Mouse (Mus musculus) kidney, postnatal 0 days (tissue): ENCODE measurements around the gene Gm20388. TPM values are rescaled to one million over a fixed set of nuclear protein-coding genes. Genes with fewer than 3 reads are reported as not detected.
"Not testable (repeated sequence)": the region's sequence is repeated elsewhere in the genome, so short reads cannot be mapped to it uniquely, and the experiment has no call there.

Experiments
- ATAC-seq: fragments of 200-750 bp; cut with Nextera tagmentation; replicated peaks from 2 replicates; pipeline ENCODE4 v1.8.0; 2017; ENCODE audit warnings: low read depth, moderate number of reproducible peaks, moderate TSS enrichment, moderate library complexity; ENCODE audit not compliant: low FRiP score
- DNase-seq: peaks from one replicate; pipeline ENCODE4 v3.0.0-alpha.2; 2016; ENCODE audit warnings: low spot score
- H3K27ac ChIP-seq: fragments of 300-500 bp; sonication (generic); 2 replicates; pipeline ENCODE4 v1.5.1; 2014; ENCODE audit warnings: mild to moderate bottlenecking
- H3K27me3 ChIP-seq: fragments of 300-500 bp; sonication (generic); 2 replicates; pipeline ENCODE4 v1.6.1; 2014; ENCODE audit warnings: low read length, mixed read lengths; ENCODE audit not compliant: insufficient read depth
- H3K36me3 ChIP-seq: fragments of 300-500 bp; sonication (generic); 2 replicates; pipeline ENCODE4 v1.6.1; 2014; ENCODE audit warnings: low read length, mixed read lengths; ENCODE audit not compliant: insufficient read depth
- H3K4me1 ChIP-seq: fragments of 300-500 bp; sonication (generic); replicated peaks from 2 replicates; pipeline ENCODE4 v1.6.1; 2014; ENCODE audit warnings: antibody characterized with exemption, low read length, mixed read lengths; ENCODE audit not compliant: insufficient read depth
- H3K4me2 ChIP-seq: fragments of 300-500 bp; sonication (generic); 2 replicates; pipeline ENCODE4 v1.6.1; 2014; ENCODE audit warnings: mild to moderate bottlenecking, low read length, moderate library complexity, mixed read lengths
- H3K4me3 ChIP-seq: fragments of 300-500 bp; sonication (generic); replicated peaks from 2 replicates; pipeline ENCODE4 v1.5.1; 2014; ENCODE audit warnings: low read depth, low read length
- H3K9ac ChIP-seq: fragments of 300-500 bp; sonication (generic); 2 replicates; pipeline ENCODE4 v1.6.1; 2014; ENCODE audit warnings: low read depth, low read length
- H3K9me3 ChIP-seq: fragments of 300-500 bp; sonication (generic); replicated peaks from 2 replicates; pipeline ENCODE4 v1.6.1; 2016; ENCODE audit warnings: low read length, inconsistent platforms, mixed read lengths
- CTCF ChIP-seq: IDR thresholded peaks from 2 replicates; pipeline ENCODE4 v1.5.1; 2016; ENCODE audit warnings: antibody characterized with exemption, low read depth, mild to moderate bottlenecking, moderate library complexity
- WGBS: fragments of 180-500 bp; shearing (Covaris S2); extraction: QIAGEN DNeasy Blood & Tissue Kit; methylation state at CpG from one replicate; pipeline ENCODE4 v1.1.7; 2014; 5-methylcytosine and 5-hydroxymethylcytosine counted together
- polyA plus RNA-seq: library from polyadenylated mRNA; unstranded; fragments of >200 nt; fragmentation: Nextera tagmentation; extraction: Ambion mirVana; gene quantifications from 2 replicates; pipeline ENCODE4 v1.2.1, GENCODE M21; 2015

Gm20388 gene
- polyA plus RNA-seq, 1 experiment from 2014 or later, result not detected

DNA sequence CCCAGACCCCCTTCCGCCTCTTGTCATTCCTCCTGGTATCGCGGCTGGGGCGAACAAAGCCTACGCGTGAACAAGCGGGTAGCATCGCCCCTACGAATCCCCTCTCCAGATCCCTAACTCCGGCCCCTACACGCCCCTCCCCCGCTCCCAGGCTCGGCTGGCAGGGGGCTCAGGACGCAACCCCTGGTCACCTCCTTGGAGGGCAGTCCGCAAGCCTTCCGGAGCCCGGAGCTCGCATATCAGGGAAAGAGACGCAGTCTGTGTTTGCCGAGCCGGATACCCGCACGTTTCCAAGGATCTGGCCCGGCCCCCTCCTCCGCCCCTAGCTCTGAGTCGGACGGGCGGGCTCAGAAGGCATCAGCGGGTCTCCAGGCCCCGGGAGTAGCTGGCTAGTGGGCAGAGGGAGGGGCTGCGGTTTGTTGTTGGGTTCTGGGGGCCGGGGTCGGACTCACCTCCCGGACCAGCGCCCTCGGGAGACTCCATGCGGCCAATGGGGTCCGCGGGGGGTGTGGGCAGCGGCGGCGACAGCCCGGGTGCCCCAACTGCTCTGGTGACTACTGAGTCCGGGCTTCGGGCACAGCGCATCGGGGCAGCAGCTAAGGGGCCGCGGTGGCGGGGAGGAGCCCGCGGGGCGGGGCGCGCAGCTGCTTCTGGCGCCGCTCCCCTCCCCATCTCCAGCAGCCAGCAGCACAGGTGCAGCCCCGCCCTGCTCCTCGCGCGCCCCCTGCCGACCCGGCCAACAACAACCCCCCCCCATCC lies 3604.3 kb downstream of the Gm20388 start, which contains the start of gene Dbndd1:
Gene Dbndd1 (minus strand): TSS at position 683 of the 759 bp plus-strand sequence.
- H3K27me3 ChIP-seq, result peaks cover 14% of the 10 kb centered on the region; the same call in 1 of the 2 replicates
- WGBS, result under 1% methylated on average over 43 of the region's 63 CpGs
- no peaks in the 10 kb centered on the region for H3K9me3 ChIP-seq
- peak within 1 kb of the TSS; percentile 98 for H3K4me2 ChIP-seq
- H3K27ac ChIP-seq, result no peak within 1 kb of the TSS
- peaks cover 5% of the 10 kb centered on the region; the same call in 1 of the 2 replicates for H3K4me1 ChIP-seq
- peak; percentile 60 for DNase-seq
- no peaks in the 10 kb centered on the region for H3K36me3 ChIP-seq
- H3K4me3 ChIP-seq, result peak within 1 kb of the TSS; percentile 60
- 0 out of 2 replicates have a peak, but pooled peaks have one; percentile 14 for TF ChIP-seq CTCF
- H3K9ac ChIP-seq, result peak within 1 kb of the TSS; percentile 60
- no peak for ATAC-seq

DNA sequence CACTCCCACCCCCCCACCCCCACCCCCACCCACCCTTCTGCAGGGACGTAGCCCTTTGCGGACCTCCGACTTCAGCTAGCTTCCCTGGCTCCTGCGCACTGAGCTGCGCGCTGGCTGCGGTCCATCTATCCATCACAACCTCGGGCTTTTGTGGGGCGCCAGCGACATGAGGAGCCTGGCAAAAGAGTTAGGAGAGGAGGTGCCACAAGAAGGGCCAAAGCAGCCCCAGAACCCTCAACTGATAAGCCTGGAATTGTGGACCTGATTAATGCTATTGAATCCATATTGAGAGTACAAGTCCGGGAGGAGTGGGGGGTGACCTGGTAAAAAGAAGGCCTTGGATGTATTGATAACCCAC lies 3604.9 kb downstream of the Gm20388 start:
- WGBS, result 2% methylated on average over 11 of the region's 11 CpGs
- ATAC-seq (no peak), DNase-seq (no peak)
- Histone ChIP-seq H3K4me2 (peak overlapping the region; percentile 98), H3K36me3 (peaks cover 2% of the 10 kb centered on the region; the same call in 1 of the 2 replicates), H3K27ac (no peak overlapping the region), H3K27me3 (peaks cover 14% of the 10 kb centered on the region; the same call in 1 of the 2 replicates), H3K9ac (no peak overlapping the region), H3K9me3 (no peaks in the 10 kb centered on the region), H3K4me3 (peak overlapping the region; percentile 60; the same call in 1 of the 2 replicates), H3K4me1 (peaks cover 5% of the 10 kb centered on the region; the same call in 1 of the 2 replicates)
- TF ChIP-seq CTCF, result no peak

DNA sequence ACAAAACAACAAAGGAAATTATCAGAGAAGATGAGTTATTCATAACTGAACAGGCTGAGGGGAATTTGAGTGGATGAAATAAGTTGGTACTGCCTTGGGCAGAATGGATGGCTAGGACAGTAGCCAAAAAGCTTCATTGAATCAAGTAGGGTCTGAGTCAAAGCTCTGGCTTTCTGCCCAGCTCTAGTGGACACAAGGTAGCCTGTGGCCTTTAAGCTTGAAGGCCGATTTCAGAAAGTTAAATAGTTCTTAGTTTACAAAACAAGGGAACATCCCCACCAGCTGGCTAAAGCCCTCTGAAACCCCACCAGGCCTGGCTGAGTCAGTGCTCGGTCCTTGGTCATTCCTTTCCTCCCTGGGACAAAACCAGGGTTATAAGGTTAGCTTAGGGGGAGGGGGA lies 3606.0 kb downstream of the Gm20388 start:
- no peak overlapping the region for H3K4me2 ChIP-seq
- no peaks in the 10 kb centered on the region for H3K9me3 ChIP-seq
- TF ChIP-seq CTCF, result no peak
- no peak overlapping the region for H3K9ac ChIP-seq
- DNase-seq (no peak), ATAC-seq (no peak)
- H3K27ac ChIP-seq, result no peak overlapping the region
- H3K4me3 ChIP-seq, result no peak overlapping the region
- 21% methylated on average over 2 of the region's 2 CpGs for WGBS
- peaks cover 5% of the 10 kb centered on the region; the same call in 1 of the 2 replicates for H3K4me1 ChIP-seq
- peaks cover 14% of the 10 kb centered on the region; the same call in 1 of the 2 replicates for H3K27me3 ChIP-seq
- H3K36me3 ChIP-seq, result peaks cover 9% of the 10 kb centered on the region

DNA sequence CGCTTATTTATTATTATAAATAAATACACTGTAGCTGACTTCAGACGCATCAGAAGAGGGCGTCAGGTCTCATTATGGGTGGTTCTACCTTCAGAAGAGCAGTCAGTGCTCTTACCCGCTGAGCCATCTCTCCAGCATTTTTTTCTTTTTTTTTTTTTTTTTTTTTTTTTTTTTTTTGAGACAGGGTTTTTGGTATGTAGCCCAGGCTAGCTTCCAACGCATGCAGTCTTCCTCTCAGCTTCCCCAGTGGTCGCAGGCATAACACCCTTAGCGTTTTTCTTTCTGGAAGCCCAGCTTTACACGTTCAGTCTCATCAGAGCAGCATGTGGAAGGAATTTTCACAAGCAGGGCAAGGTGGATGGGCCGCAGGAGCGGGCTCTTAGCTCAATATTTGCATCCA lies 3607.5 kb downstream of the Gm20388 start:
- Histone ChIP-seq H3K9ac (no peak overlapping the region), H3K4me1 (peaks cover 5% of the 10 kb centered on the region; the same call in 1 of the 2 replicates), H3K36me3 (peaks cover 21% of the 10 kb centered on the region), H3K9me3 (no peaks in the 10 kb centered on the region), H3K27me3 (peaks cover 14% of the 10 kb centered on the region; the same call in 1 of the 2 replicates), H3K27ac (no peak overlapping the region), H3K4me2 (peak overlapping the region; percentile 52), H3K4me3 (no peak overlapping the region)
- peak; percentile 8; the same call in 1 of the 2 replicates for ATAC-seq
- no peak for TF ChIP-seq CTCF
- WGBS, result 34% methylated on average over 10 of the region's 10 CpGs
- no peak for DNase-seq

DNA sequence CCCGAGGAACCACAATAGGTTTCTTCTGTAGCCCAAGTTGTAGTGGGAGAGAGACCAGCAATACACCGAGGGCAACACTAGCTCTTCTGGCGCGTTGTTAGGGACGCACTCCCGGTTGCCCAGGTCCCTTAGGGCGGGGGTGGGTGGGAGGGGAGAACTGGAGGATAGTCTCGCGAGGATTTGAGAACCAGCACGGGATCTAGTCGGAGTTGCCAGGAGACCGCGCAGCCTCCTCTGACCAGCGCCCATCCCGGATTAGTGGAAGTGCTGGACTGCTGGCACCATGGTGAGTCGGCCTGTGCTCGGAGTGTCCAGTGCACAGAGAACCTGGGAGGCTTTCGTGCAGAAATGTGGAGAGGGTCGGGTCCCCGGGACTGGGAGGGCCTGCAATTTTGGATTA lies 3608.0 kb downstream of the Gm20388 start, which contains the start of gene Gas8:
Gene Gas8 (plus strand): TSS at position 168 of the 400 bp plus-strand sequence.
- WGBS, result under 1% methylated on average over 20 of the region's 20 CpGs
- peak; percentile 94 for ATAC-seq
- no peak within 1 kb of the TSS for H3K27ac ChIP-seq

DNA sequence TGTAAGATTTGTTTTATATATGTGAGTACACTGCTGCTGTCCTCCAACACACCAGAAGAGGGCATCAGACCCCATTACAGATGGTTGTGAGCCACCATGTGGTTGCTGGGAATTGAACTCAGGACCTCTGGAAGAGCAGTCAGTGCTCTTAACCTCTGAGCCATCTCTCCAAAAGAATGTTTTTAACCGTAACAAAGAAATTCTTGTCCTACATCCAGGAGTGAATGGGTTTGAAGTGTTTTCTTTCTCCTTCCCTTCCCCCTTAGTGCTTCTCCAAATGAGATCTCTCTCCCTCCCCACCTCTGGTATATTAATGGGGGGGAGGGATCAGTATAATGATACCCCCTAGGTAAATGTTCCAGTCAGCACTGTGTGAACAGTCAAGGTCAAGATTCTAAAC lies 3609.4 kb downstream of the Gm20388 start:
- not testable (repeated sequence) for H3K4me2 ChIP-seq, H3K27ac ChIP-seq, H3K4me3 ChIP-seq, H3K27me3 ChIP-seq, ATAC-seq, H3K4me1 ChIP-seq, H3K9me3 ChIP-seq, DNase-seq, H3K9ac ChIP-seq
- TF ChIP-seq CTCF, result peak; percentile 17; the same call in 1 of the 2 replicates
- peaks cover 36% of the 10 kb centered on the region for H3K36me3 ChIP-seq
- WGBS, result 93% methylated on average over 1 of the region's 1 CpGs

More for the DNA sequence above, 3608.0 kb downstream of the Gm20388 start, which contains the start of gene Gas8:
- H3K4me3 ChIP-seq, result peak within 1 kb of the TSS; percentile 71
- no peaks in the 10 kb centered on the region for H3K9me3 ChIP-seq
- H3K9ac ChIP-seq, result peak within 1 kb of the TSS; percentile 77
- H3K36me3 ChIP-seq, result peaks cover 26% of the 10 kb centered on the region
- peaks cover 10% of the 10 kb centered on the region; the same call in 1 of the 2 replicates for H3K27me3 ChIP-seq
- peak; percentile 99 for DNase-seq
- H3K4me1 ChIP-seq, result peaks cover 5% of the 10 kb centered on the region; the same call in 1 of the 2 replicates
- H3K4me2 ChIP-seq, result peak within 1 kb of the TSS; percentile 84
- TF ChIP-seq CTCF, result peak; percentile 15; the same call in 1 of the 2 replicates
